In the genomic region with DNA sequence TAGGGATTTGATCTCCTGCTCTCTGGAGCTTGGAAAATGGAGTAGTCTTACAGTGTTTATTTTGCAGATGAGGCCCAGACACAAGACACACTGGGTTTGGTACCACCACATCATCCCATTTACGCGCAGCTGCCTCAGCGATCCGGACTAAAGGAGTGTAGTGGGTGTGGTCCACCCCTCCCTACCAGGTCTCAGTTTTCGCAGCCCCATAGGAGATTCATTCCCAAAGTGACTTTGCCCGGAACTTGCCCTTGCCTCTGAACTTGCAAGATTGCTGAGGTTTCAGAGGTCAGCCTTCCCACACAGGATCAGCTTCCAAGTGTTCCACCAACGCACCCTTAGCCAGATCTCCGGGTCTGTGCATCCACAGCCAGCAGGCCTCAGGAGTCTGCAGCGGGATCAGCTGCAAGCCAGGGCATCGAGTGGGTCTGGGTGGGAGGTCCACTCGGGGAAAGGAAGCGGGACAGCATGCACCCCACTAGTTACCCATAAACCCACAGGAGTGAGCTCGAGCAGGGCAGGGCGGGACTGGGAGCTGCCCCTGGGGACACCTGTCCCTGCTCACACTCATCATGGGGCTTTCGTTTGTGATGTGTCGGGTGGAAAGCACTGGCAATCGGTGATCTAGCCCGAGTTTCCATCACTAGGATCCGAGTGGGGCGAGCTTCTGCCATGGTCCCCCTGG, we compare ENCODE assay signal across 10 mouse cellular contexts. TPM values are rescaled to one million over a fixed set of nuclear protein-coding genes. Genes with fewer than 3 reads are reported as not detected.
A peak's percentile ranks its signal among the peaks of the same experiment; 100 is the strongest.
DNase-seq lines count a peak whose midpoint lies in the region; ATAC-seq lines count a peak whose summit lies in the region.
"Had no signal": no experiment of that assay in that cellular context is flagged by ENCODE, and none has a peak within 500 bp of the region (broad histone marks: within the 10 kb centered on the region; RNA-seq: fewer than 3 reads in every experiment).

No protein-coding gene starts in this region.

- no peaks in the 10 kb centered on the region for H3K27me3 ChIP-seq in lung, embryonic 15.5 days
- H3K27me3 ChIP-seq in forebrain, embryonic 13.5 days, result peaks cover 94% of the 10 kb centered on the region
- H3K27me3 ChIP-seq in limb, embryonic 13.5 days, result peaks cover 15% of the 10 kb centered on the region; the same call in 1 of the 2 replicates
- no peaks in the 10 kb centered on the region for H3K27me3 ChIP-seq in stomach, embryonic 14.5 days (ENCODE audit: control insufficient read depth, insufficient read depth, low read length)

- no peak overlapping the region for H3K9ac ChIP-seq in lung, embryonic 15.5 days
- H3K9ac ChIP-seq in forebrain, embryonic 13.5 days, result peak overlapping the region; percentile 45; the same call in 1 of the 2 replicates
- H3K9ac ChIP-seq in limb, embryonic 13.5 days, result peak overlapping the region; percentile 60
- H3K9ac ChIP-seq in stomach, embryonic 14.5 days (replicated peaks; ENCODE audit: low read depth, low read length), result no peak overlapping the region

- peaks cover 36% of the 10 kb centered on the region for H3K4me1 ChIP-seq in lung, embryonic 15.5 days
- H3K4me1 ChIP-seq in forebrain, embryonic 13.5 days, result peaks cover 35% of the 10 kb centered on the region
- H3K4me1 ChIP-seq in limb, embryonic 13.5 days, result peaks cover 52% of the 10 kb centered on the region
- peaks cover 39% of the 10 kb centered on the region for H3K4me1 ChIP-seq in stomach, embryonic 14.5 days (ENCODE audit: control insufficient read depth, insufficient read depth, low read length)

- no peaks in the 10 kb centered on the region for H3K36me3 ChIP-seq in lung, embryonic 15.5 days
- H3K36me3 ChIP-seq in forebrain, embryonic 13.5 days (ENCODE audit: poor library complexity, severe bottlenecking), result no peaks in the 10 kb centered on the region
- no peaks in the 10 kb centered on the region for H3K36me3 ChIP-seq in limb, embryonic 13.5 days
- H3K36me3 ChIP-seq in stomach, embryonic 14.5 days (ENCODE audit: control insufficient read depth, insufficient read depth, low read length), result no peaks in the 10 kb centered on the region

- DNase-seq in lung, postnatal 25 days (ENCODE audit: low spot score), result no peak
- no peak for DNase-seq in spleen, adult 18-20 months
- no peak for DNase-seq in yolk sac, embryonic 10.5 days (ENCODE audit: low spot score)
- DNase-seq in lung, postnatal 10 days, result no peak
- DNase-seq: kidney, adult 9 months had no signal

- ATAC-seq in lung, embryonic 15.5 days (ENCODE audit: borderline replicate concordance, extremely low read depth, low FRiP score, low TSS enrichment), result no peak
- no peak for ATAC-seq in forebrain, embryonic 13.5 days
- no peak for ATAC-seq in limb, embryonic 13.5 days (ENCODE audit: low FRiP score, low read depth)
- no peak for ATAC-seq in stomach, embryonic 14.5 days (ENCODE audit: insufficient number of reproducible peaks, insufficient read depth, low FRiP score, low read depth)

- 28% methylated on average over 20 of the region's 20 CpGs for WGBS in lung, embryonic 15.5 days
- WGBS in forebrain, embryonic 13.5 days, result 12% methylated on average over 20 of the region's 20 CpGs
- WGBS in limb, embryonic 13.5 days, result 9% methylated on average over 20 of the region's 20 CpGs
- 20% methylated on average over 20 of the region's 20 CpGs for WGBS in stomach, embryonic 14.5 days

- no peak overlapping the region for H3K4me3 ChIP-seq in lung, embryonic 15.5 days
- H3K4me3 ChIP-seq in forebrain, embryonic 13.5 days, result peak overlapping the region; percentile 25
- peak overlapping the region; percentile 39 for H3K4me3 ChIP-seq in limb, embryonic 13.5 days
- H3K4me3 ChIP-seq in stomach, embryonic 14.5 days (ENCODE audit: low read depth, low read length), result peak overlapping the region; percentile 17; the same call in 1 of the 2 replicates

- H3K4me2 ChIP-seq in lung, embryonic 15.5 days, result peak overlapping the region; percentile 55
- peak overlapping the region; percentile 56 for H3K4me2 ChIP-seq in forebrain, embryonic 13.5 days
- peak overlapping the region; percentile 71 for H3K4me2 ChIP-seq in limb, embryonic 13.5 days (replicated peaks)
- H3K4me2 ChIP-seq in stomach, embryonic 14.5 days (replicated peaks; ENCODE audit: low read depth, low read length), result peak overlapping the region; percentile 53

- no peak overlapping the region for H3K27ac ChIP-seq in lung, embryonic 15.5 days
- H3K27ac ChIP-seq in forebrain, embryonic 13.5 days, result no peak overlapping the region
- no peak overlapping the region; the same call in 1 of the 2 replicates for H3K27ac ChIP-seq in limb, embryonic 13.5 days
- peak overlapping the region; percentile 33; the same call in 1 of the 2 replicates for H3K27ac ChIP-seq in stomach, embryonic 14.5 days (ENCODE audit: low read length)

- H3K9me3 ChIP-seq in lung, embryonic 15.5 days, result no peaks in the 10 kb centered on the region
- no peaks in the 10 kb centered on the region for H3K9me3 ChIP-seq in forebrain, embryonic 13.5 days (replicated peaks)
- no peaks in the 10 kb centered on the region for H3K9me3 ChIP-seq in limb, embryonic 13.5 days
- no peaks in the 10 kb centered on the region for H3K9me3 ChIP-seq in stomach, embryonic 14.5 days (ENCODE audit: control insufficient read depth, low read depth, low read length)

RNA-seq across cellular contexts. Expression of gene Tha1, which starts 15.0 kb away (rescaled TPM):
- 5.0 and 5.4 TPM in 2 replicates for polyA plus RNA-seq in lung, embryonic 15.5 days (2015; fragmentation: Nextera tagmentation; extraction: Ambion mirVana)
- polyA plus RNA-seq in forebrain, embryonic 13.5 days (2015; fragmentation: Nextera tagmentation; extraction: Ambion mirVana), result 2.3 and 2.5 TPM in 2 replicates
- polyA plus RNA-seq in limb, embryonic 13.5 days (2015; fragmentation: Nextera tagmentation; extraction: Ambion mirVana), result 3.4 and 3.6 TPM in 2 replicates
- polyA plus RNA-seq in stomach, embryonic 14.5 days (2014; fragmentation: Nextera tagmentation; extraction: Ambion mirVana), result 5.8 and 6.4 TPM in 2 replicates

RNA-seq across cellular contexts. Expression of gene Tmem235, which starts 27.8 kb away (rescaled TPM):
- not detected in 2 replicates for polyA plus RNA-seq in lung, embryonic 15.5 days (2015; fragmentation: Nextera tagmentation; extraction: Ambion mirVana)
- not detected in 2 replicates for polyA plus RNA-seq in forebrain, embryonic 13.5 days (2015; fragmentation: Nextera tagmentation; extraction: Ambion mirVana)
- polyA plus RNA-seq in limb, embryonic 13.5 days (2015; fragmentation: Nextera tagmentation; extraction: Ambion mirVana), result not detected in 2 replicates
- not detected in 2 replicates for polyA plus RNA-seq in stomach, embryonic 14.5 days (2014; fragmentation: Nextera tagmentation; extraction: Ambion mirVana)
- polyA plus RNA-seq: spleen, adult 2 months had no signal

RNA-seq across cellular contexts. Expression of gene Birc5, which starts 39.3 kb away (rescaled TPM):
- 352 and 368 TPM in 2 replicates for polyA plus RNA-seq in lung, embryonic 15.5 days (2015; fragmentation: Nextera tagmentation; extraction: Ambion mirVana)
- polyA plus RNA-seq in forebrain, embryonic 13.5 days (2015; fragmentation: Nextera tagmentation; extraction: Ambion mirVana), result 231 and 243 TPM in 2 replicates
- polyA plus RNA-seq in limb, embryonic 13.5 days (2015; fragmentation: Nextera tagmentation; extraction: Ambion mirVana), result 307 and 322 TPM in 2 replicates
- polyA plus RNA-seq in stomach, embryonic 14.5 days (2014; fragmentation: Nextera tagmentation; extraction: Ambion mirVana), result 287 and 307 TPM in 2 replicates

Comparison
In these comparisons a context has a peak if more than half of its experiments do, and no peak if none do; other contexts are left out.
1. H3K9ac ChIP-seq: peak in forebrain, embryonic 13.5 days (single experiment) and limb, embryonic 13.5 days (single experiment); none in lung, embryonic 15.5 days (single experiment) and stomach, embryonic 14.5 days (single experiment).
2. Peak in every context shown above with its lines, with median percentiles within 50 percentile points of each other: H3K4me2 ChIP-seq.